Mouse (Mus musculus): ENCODE results near the gene Cd164l2. TPM values are rescaled to one million over a fixed set of nuclear protein-coding genes. Genes with fewer than 3 reads are reported as not detected.

Cd164l2 gene
- polyA plus RNA-seq, 1 experiment from 2014 or later: 0.67 TPM

DNA sequence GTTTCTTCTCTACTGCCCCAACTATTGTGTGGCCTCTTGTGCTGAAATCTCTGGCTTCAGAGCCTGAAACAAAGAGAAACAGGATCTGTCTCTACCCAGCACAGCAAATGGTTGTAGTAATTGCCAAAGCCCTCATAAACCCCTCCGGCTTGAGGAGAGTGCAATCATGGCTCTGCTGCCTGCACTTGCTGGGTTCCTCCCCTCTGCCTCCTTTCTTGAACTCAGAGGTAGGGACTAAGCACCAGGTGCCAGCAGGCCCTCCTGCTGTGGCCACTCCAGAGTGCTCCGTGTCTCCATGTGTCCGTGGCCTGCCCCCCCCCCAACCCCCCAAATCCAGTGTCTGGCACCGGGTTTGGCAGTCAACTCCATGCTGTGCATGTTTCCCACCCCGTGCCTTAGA is 14.6 kb upstream of the Cd164l2 start:
- peak overlapping the region; percentile 92 for H3K27ac ChIP-seq
- H3K27me3 ChIP-seq: no peaks in the 10 kb centered on the region
- no peaks in the 10 kb centered on the region for H3K9me3 ChIP-seq
- H3K9ac ChIP-seq (replicated peaks): peak overlapping the region; percentile 55
- H3K4me3 ChIP-seq (replicated peaks): no peak overlapping the region
- H3K36me3 ChIP-seq: peaks cover 41% of the 10 kb centered on the region
- no peak overlapping the region for H3K4me2 ChIP-seq (replicated peaks)
- 9% methylated on average over 5 of the region's 5 CpGs for WGBS
- peaks cover 60% of the 10 kb centered on the region for H3K4me1 ChIP-seq (replicated peaks)
- peak; percentile 24 for ATAC-seq

DNA sequence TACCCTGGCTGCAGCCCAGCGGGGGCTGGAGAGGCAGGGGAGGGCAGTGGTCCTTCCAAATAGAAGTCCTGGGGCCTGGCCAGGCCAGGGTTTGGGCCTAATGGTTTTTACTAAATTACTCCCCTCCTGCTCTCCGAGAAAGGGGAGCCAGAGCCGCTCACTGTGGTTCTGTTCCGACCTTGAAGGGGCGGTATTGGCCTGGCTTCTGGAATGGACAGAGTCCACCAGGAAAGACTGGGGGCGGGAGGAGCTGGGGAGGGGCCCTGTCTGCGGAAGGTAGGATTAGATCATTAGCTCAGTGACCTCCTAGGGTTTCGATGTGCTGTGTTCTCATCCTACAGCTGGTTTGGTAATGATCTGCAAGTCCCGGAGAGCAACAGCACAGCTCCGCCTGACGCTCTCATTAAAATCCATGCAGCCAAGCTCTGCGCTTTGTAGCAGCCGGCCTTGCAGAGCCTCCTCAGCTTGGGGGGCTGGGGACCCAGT is 14.1 kb upstream of the Cd164l2 start:
- 10% methylated on average over 13 of the region's 13 CpGs for WGBS
- no peaks in the 10 kb centered on the region for H3K27me3 ChIP-seq
- no peak overlapping the region for H3K4me3 ChIP-seq (replicated peaks)
- H3K27ac ChIP-seq: peak overlapping the region; percentile 92
- H3K36me3 ChIP-seq: peaks cover 36% of the 10 kb centered on the region
- no peak overlapping the region for H3K4me2 ChIP-seq (replicated peaks)
- ATAC-seq: peak; percentile 62
- peak overlapping the region; percentile 55 for H3K9ac ChIP-seq (replicated peaks)
- no peaks in the 10 kb centered on the region for H3K9me3 ChIP-seq
- peaks cover 60% of the 10 kb centered on the region for H3K4me1 ChIP-seq (replicated peaks)

DNA sequence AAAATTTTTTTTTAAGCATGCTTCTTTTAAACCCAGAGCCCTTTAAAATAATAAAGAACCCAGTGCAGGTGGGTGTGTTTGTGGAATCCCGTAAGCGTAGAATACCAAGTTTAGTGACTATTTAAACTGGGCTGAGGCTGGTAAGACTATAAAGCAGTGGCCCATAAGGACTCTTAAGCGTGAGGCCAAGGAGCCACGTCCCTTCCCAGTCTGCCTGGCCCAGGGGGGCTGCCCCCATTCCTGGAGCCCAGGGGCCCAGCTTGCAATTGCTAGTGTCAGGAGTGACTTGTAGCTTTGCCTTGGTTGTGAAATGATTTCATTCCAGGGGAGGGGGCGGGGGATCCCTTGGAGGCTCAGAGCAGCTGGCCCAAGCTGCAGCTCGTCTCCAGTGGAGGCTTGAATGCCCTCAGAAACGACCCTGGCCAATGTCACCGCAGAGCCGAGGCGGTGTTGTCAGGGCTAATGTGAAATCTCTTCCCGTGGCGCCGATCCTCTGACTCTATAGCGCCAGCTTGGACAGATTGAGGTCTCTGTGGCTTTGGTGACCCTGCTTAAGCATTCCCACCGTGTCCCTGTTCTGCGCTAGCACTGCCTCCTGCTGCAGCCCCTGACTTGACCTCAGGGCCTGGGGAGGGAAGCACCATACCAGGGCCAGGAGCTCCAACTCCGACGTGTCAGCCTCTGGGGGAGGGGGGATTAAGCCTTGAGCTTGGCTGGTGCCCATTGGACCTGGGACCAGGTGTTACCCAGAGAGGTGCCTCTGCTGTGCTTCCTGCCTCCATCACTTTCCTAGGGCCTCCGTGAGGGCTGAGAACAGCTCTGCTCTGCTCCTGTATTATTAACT is 13.4 kb upstream of the Cd164l2 start:
- WGBS: 13% methylated on average over 19 of the region's 19 CpGs
- no peak for ATAC-seq
- H3K27me3 ChIP-seq: no peaks in the 10 kb centered on the region
- H3K4me1 ChIP-seq (replicated peaks): peaks cover 64% of the 10 kb centered on the region
- H3K27ac ChIP-seq: peak overlapping the region; percentile 92
- H3K4me3 ChIP-seq (replicated peaks): no peak overlapping the region
- H3K4me2 ChIP-seq (replicated peaks): no peak overlapping the region; the same call in 1 of the 2 replicates
- H3K36me3 ChIP-seq: peaks cover 29% of the 10 kb centered on the region
- H3K9me3 ChIP-seq: no peaks in the 10 kb centered on the region
- peak overlapping the region; percentile 53 for H3K9ac ChIP-seq (replicated peaks)

DNA sequence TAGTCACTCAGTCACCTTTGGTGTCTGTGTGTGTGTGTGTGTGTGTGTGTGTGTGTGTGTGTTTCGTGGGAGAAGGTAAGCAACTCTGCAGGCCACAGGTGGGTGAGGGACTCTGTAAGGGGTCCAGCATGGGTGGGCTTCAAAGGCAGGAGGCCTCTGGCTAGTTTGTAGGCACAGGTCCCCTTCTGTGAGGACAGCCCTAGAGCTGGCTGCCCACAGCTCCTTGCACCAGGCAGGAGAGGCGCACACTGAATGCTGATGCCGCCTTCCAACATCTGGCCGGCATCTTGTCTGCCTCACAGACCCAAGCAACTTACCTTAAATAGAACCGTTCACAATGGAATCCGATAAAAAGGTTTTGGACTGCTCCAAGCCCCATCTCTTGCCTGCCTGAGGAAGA is 12.2 kb upstream of the Cd164l2 start:
- ATAC-seq: no peak
- Histone ChIP-seq H3K27ac (peak overlapping the region; percentile 35; the same call in 1 of the 2 replicates), H3K4me2 (replicated peaks) (no peak overlapping the region), H3K4me3 (replicated peaks) (no peak overlapping the region), H3K27me3 (no peaks in the 10 kb centered on the region), H3K4me1 (replicated peaks) (peaks cover 74% of the 10 kb centered on the region), H3K9ac (replicated peaks) (no peak overlapping the region), H3K36me3 (peaks cover 17% of the 10 kb centered on the region), H3K9me3 (no peaks in the 10 kb centered on the region)
- 77% methylated on average over 6 of the region's 6 CpGs for WGBS

DNA sequence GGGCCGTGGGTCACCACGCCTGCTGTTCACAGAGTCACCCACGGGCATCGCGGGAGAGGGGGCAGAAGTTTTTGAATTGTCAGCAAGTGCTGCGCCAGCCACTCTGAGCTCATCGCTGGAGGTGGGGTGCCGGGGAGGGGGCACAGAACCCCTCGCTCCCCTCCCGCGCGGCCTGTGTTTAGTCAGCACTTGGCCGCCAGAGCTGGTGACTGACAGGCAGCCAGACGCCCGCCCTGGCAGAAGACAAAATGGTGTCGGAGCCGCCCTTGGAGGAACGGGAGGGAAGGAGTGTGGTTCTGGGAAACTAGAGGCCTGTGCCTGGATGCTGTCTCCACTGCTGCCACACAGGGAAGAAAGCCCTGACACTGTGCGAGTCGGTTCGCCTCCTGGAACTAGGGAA is 11.6 kb upstream of the Cd164l2 start:
- ATAC-seq: no peak
- H3K9ac ChIP-seq (replicated peaks): 0 out of 2 replicates have a peak overlapping the region, but pooled peaks have one; percentile 19
- H3K4me1 ChIP-seq (replicated peaks): peaks cover 77% of the 10 kb centered on the region
- peaks cover 13% of the 10 kb centered on the region; the same call in 1 of the 2 replicates for H3K36me3 ChIP-seq
- no peaks in the 10 kb centered on the region for H3K9me3 ChIP-seq
- H3K4me2 ChIP-seq (replicated peaks): no peak overlapping the region
- no peaks in the 10 kb centered on the region for H3K27me3 ChIP-seq
- peak overlapping the region; percentile 35; the same call in 1 of the 2 replicates for H3K27ac ChIP-seq
- 50% methylated on average over 21 of the region's 21 CpGs for WGBS
- H3K4me3 ChIP-seq (replicated peaks): no peak overlapping the region

DNA sequence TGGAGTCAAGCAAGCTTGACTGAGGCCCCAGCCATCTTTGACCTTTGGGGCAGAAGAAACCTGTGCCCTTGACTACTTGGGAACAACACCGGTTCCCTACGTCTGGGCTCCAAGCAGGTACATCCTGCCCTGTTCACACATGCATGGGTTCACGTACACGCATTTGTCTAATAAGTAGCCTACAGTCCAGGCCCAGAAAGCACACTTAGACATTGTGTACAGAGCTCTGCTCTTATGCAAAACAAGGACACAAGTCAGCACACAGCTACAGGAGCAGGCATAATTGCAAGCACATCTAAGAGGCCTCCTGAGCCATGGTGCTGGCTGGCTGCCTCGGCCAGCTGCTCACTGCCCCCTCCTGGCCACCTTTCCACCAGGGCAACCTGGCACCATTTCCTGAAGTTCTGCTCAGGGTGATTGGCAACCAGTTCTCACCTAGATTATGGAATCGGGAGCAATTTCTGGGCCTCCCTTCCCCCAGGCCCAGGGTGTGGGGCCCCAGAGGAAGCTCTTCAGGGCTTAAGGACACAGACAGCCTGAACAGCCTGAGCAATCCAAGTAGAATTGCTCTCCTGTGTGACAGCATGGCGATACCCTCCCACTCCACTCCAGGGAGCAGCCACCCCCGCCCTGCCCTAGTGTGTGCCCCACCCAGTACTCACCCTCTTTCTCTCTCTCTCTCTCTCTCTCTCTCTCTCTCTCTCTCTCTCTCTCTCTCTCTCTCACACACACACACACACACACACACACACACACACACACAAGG is 10.7 kb upstream of the Cd164l2 start:
- WGBS: 73% methylated on average over 8 of the region's 8 CpGs
- ATAC-seq: no peak
- 0 out of 2 replicates have a peak overlapping the region, but pooled peaks have one; percentile 19 for H3K9ac ChIP-seq (replicated peaks)

DNA sequence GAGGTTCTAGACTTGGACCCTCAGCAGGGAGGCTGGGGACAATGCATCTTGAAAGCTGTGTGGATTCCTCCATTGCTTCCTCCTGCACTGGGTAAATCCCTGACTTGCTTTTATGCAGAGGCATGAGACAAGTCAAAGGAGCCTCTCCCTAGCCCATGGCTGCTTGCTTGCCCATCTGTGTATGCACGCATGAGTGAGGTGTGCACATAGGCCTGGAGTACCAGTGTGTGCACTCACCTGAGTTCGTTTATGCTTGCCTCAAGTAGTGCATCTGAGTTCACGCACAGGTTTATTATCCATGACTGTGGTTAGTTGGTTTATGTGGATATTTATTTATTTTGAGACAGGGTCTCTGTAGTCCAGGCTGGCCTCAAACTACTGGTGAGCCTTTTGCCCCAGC is 9.7 kb upstream of the Cd164l2 start:
- Histone ChIP-seq H3K27ac (no peak overlapping the region), H3K27me3 (no peaks in the 10 kb centered on the region), H3K4me2 (replicated peaks) (no peak overlapping the region), H3K4me1 (replicated peaks) (peaks cover 62% of the 10 kb centered on the region), H3K4me3 (replicated peaks) (no peak overlapping the region), H3K36me3 (no peaks in the 10 kb centered on the region), H3K9me3 (no peaks in the 10 kb centered on the region), H3K9ac (replicated peaks) (no peak overlapping the region)
- WGBS: 97% methylated on average over 3 of the region's 3 CpGs
- ATAC-seq: no peak

More for the DNA sequence above, 10.7 kb upstream of the Cd164l2 start:
- Histone ChIP-seq H3K4me2 (replicated peaks) (no peak overlapping the region), H3K36me3 (0 out of 2 replicates have a peak, but pooled peaks cover 5% of the 10 kb centered on the region), H3K27ac (peak overlapping the region; percentile 35; the same call in 1 of the 2 replicates), H3K9me3 (no peaks in the 10 kb centered on the region), H3K4me3 (replicated peaks) (no peak overlapping the region), H3K27me3 (no peaks in the 10 kb centered on the region), H3K4me1 (replicated peaks) (peaks cover 73% of the 10 kb centered on the region)

DNA sequence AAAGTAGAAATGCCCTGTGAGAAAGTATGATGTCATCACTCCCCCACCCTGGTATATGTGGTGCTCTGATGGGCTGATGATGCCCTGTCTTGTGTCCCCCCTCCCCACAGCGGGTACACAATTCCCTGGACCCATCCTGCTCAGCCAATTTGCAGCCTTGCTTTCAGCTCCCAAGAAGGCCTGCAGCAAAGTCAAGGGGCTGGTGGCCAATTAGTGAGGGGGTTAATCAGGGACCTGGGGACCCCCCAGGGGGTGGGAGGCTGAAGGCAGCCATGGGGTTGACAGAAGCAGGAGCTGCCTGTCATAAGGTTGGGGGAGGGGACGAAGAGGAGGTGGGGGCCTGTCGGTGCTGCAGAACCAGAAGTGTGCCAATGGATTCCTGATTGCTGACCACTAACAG is 8.3 kb upstream of the Cd164l2 start:
- no peaks in the 10 kb centered on the region for H3K9me3 ChIP-seq
- H3K27me3 ChIP-seq: no peaks in the 10 kb centered on the region
- no peak overlapping the region for H3K9ac ChIP-seq (replicated peaks)
- no peak overlapping the region for H3K4me2 ChIP-seq (replicated peaks)
- H3K36me3 ChIP-seq: no peaks in the 10 kb centered on the region
- no peak for ATAC-seq
- H3K27ac ChIP-seq: peak overlapping the region; percentile 74
- WGBS: 73% methylated on average over 3 of the region's 3 CpGs
- H3K4me1 ChIP-seq (replicated peaks): peaks cover 49% of the 10 kb centered on the region
- H3K4me3 ChIP-seq (replicated peaks): no peak overlapping the region

DNA sequence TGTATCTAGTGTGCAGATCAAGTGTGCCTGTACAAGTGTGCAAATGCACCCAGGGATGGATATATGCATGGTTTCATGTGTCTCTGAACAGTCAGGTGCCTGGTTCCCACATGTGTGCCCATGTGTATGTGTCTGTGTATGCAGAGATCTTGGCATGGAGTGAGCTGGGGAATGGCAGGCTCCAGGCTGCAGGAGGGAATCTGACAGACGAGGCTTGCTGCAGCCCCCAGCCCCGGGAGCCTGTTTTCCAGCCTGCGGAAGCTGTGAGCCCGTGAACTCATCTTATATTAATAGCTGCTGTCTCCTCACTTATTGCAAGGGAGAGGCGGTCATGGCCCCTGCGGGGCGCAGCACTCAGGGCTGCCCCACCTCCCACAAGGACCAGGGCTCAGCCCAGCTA is 7.6 kb upstream of the Cd164l2 start:
- H3K36me3 ChIP-seq: no peaks in the 10 kb centered on the region
- 0 out of 2 replicates have a peak overlapping the region, but pooled peaks have one; percentile 46 for H3K9ac ChIP-seq (replicated peaks)
- no peaks in the 10 kb centered on the region for H3K27me3 ChIP-seq
- H3K27ac ChIP-seq: peak overlapping the region; percentile 79
- H3K4me3 ChIP-seq (replicated peaks): no peak overlapping the region
- no peak overlapping the region for H3K4me2 ChIP-seq (replicated peaks)
- WGBS: 38% methylated on average over 7 of the region's 7 CpGs
- no peak for ATAC-seq
- peaks cover 41% of the 10 kb centered on the region for H3K4me1 ChIP-seq (replicated peaks)
- no peaks in the 10 kb centered on the region for H3K9me3 ChIP-seq

DNA sequence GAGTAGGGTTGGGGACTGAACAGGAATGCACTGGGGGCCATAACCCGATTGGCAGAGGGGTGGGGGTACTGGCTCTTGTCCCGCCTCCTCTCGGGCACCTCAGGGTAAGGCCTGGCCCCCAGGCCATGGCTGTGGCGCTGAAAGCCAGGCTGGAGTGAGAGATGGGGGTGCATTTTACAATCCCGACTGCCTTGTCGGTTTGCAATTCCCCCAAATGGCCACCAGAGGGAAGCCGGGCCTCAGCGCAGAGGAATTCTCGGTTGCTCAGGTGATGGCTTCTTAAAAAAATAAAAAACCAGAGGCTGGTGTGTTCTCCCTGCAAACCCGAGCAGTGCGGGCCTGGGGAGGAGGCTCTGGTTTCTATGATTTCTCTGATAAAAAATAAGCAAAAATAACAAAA is 2.6 kb upstream of the Cd164l2 start:
- no peak for ATAC-seq
- H3K4me3 ChIP-seq (replicated peaks): no peak overlapping the region
- WGBS: 5% methylated on average over 11 of the region's 11 CpGs
- H3K4me2 ChIP-seq (replicated peaks): no peak overlapping the region
- H3K36me3 ChIP-seq: no peaks in the 10 kb centered on the region
- H3K27ac ChIP-seq: no peak overlapping the region
- H3K9me3 ChIP-seq: no peaks in the 10 kb centered on the region
- peaks cover 39% of the 10 kb centered on the region for H3K27me3 ChIP-seq
- H3K4me1 ChIP-seq (replicated peaks): peaks cover 29% of the 10 kb centered on the region
- H3K9ac ChIP-seq (replicated peaks): no peak overlapping the region

DNA sequence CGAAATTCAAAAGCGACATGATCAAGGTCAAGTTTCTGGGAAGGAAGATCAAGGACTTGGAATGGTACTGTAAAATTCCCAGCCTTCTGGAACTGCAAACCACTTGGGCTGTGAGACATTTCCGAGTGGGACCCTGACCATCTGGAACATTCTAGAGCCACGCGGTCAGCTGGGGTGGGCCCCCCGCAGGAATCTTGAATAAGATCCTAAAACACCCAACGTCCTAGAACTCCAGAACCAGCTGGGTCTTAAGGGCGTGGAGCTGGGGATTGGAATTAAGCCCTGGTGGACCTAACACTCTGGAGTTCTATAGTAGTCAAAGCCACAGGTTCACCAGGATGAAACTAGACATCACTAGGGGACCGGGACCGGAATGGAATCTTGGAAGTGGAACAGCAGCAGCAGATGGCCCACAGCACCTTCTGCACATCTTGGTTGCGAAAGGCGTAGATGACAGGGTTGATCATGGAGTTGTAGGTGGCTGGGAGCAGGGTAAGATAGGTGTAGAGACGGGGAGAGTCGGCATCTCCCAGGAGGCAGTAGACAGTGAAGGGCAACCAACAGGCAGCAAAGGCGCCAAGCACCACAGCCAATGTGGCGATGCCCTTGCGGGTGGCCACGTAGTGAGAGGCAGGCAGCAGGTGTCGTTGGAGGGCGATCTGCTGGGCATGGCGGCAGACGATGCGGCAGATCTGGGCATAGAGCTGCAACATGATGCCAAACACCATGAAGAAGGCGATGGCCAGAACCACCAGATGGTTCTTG is 1.7 kb upstream of the Cd164l2 start:
- no peaks in the 10 kb centered on the region for H3K36me3 ChIP-seq
- peaks cover 46% of the 10 kb centered on the region for H3K27me3 ChIP-seq
- peaks cover 21% of the 10 kb centered on the region for H3K4me1 ChIP-seq (replicated peaks)
- no peak overlapping the region for H3K27ac ChIP-seq
- H3K9me3 ChIP-seq: no peaks in the 10 kb centered on the region
- no peak for ATAC-seq
- H3K9ac ChIP-seq (replicated peaks): no peak overlapping the region
- H3K4me2 ChIP-seq (replicated peaks): no peak overlapping the region
- no peak overlapping the region for H3K4me3 ChIP-seq (replicated peaks)
- WGBS: 91% methylated on average over 24 of the region's 24 CpGs

All from midbrain, embryonic 13.5 days (tissue).